Comparison of ENCODE assay signal across 25 mouse cellular contexts in genomic region chr2:161052175-161052574, GRCm38 (mm10). TPM values are rescaled to one million over a fixed set of nuclear protein-coding genes. Genes with fewer than 3 reads are reported as not detected.
A peak's percentile ranks its signal among the peaks of the same experiment; 100 is the strongest.
DNase-seq lines count a peak whose midpoint lies in the region; ATAC-seq and TF ChIP-seq lines count a peak whose summit lies in the region.
"Had no signal": no experiment of that assay in that cellular context is flagged by ENCODE, and none has a peak within 500 bp of the region (broad histone marks: within the 10 kb centered on the region; RNA-seq: fewer than 3 reads in every experiment).

No protein-coding gene starts in this region.

- H3K36me3 ChIP-seq in intestine, embryonic 15.5 days: 0 out of 2 replicates have a peak, but pooled peaks cover 2% of the 10 kb centered on the region
- 0 out of 2 replicates have a peak, but pooled peaks cover 6% of the 10 kb centered on the region for H3K36me3 ChIP-seq in intestine, postnatal 0 days (ENCODE audit: control insufficient read depth, insufficient read depth)
- no peaks in the 10 kb centered on the region for H3K36me3 ChIP-seq in stomach, embryonic 16.5 days (ENCODE audit: control insufficient read depth, insufficient read depth, low read length)
- peaks cover 28% of the 10 kb centered on the region for H3K36me3 ChIP-seq in kidney, embryonic 14.5 days (ENCODE audit: control insufficient read depth, insufficient read depth, low read length)
- peaks cover 32% of the 10 kb centered on the region for H3K36me3 ChIP-seq in heart, embryonic 12.5 days

- no peak overlapping the region for H3K4me2 ChIP-seq in intestine, embryonic 15.5 days (replicated peaks)
- H3K4me2 ChIP-seq in intestine, postnatal 0 days (replicated peaks; ENCODE audit: low read depth): no peak overlapping the region
- no peak overlapping the region for H3K4me2 ChIP-seq in stomach, embryonic 16.5 days (ENCODE audit: low read depth, low read length)
- no peak overlapping the region for H3K4me2 ChIP-seq in kidney, embryonic 14.5 days (replicated peaks; ENCODE audit: low read depth, low read length)
- H3K4me2 ChIP-seq in heart, embryonic 12.5 days: no peak overlapping the region
- H3K4me2 ChIP-seq: embryonic facial prominence, embryonic 12.5 days; forebrain, embryonic 12.5 days had no signal

- DNase-seq in yolk sac, embryonic 10.5 days (ENCODE audit: low spot score): peak; percentile 20
- DNase-seq in thymus, postnatal 0 days (ENCODE audit: low spot score): no peak
- DNase-seq: adrenal gland, adult 8-10 months; adrenal gland, postnatal 14 days; adrenal gland, postnatal 36 days; B cell, adult 2 months; cerebellum, adult 11-12 months; cerebellum, adult 2 months; cerebellum, adult 9-10 months; cerebellum, postnatal 10 days; cerebellum, postnatal 25 days had no signal

- peak; percentile 87 for ATAC-seq in intestine, embryonic 15.5 days
- ATAC-seq in intestine, postnatal 0 days: peak; percentile 86
- 0 out of 2 replicates have a peak, but pooled peaks have one; percentile 47 for ATAC-seq in stomach, embryonic 16.5 days (ENCODE audit: insufficient read depth, low FRiP score)
- no peak for ATAC-seq in kidney, embryonic 14.5 days (ENCODE audit: low FRiP score, low TSS enrichment)
- ATAC-seq in heart, embryonic 12.5 days (ENCODE audit: insufficient number of reproducible peaks, low FRiP score): no peak
- ATAC-seq: activated CD4-positive, CD25-positive, alpha-beta regulatory T cell, adult 4 months; CD4-positive, CD25-positive, alpha-beta regulatory T cell, adult 4 months; forebrain, embryonic 14.5 days; Patski had no signal

- H3K27ac ChIP-seq in intestine, embryonic 15.5 days: no peak overlapping the region
- H3K27ac ChIP-seq in intestine, postnatal 0 days (ENCODE audit: low read depth, low read length): no peak overlapping the region
- H3K27ac ChIP-seq in stomach, embryonic 16.5 days (ENCODE audit: low read length): no peak overlapping the region
- H3K27ac ChIP-seq in kidney, embryonic 14.5 days (ENCODE audit: low read depth, low read length): no peak overlapping the region
- H3K27ac ChIP-seq in heart, embryonic 12.5 days (ENCODE audit: poor library complexity, severe bottlenecking): no peak overlapping the region
- H3K27ac ChIP-seq: embryonic facial prominence, embryonic 10.5 days; embryonic facial prominence, embryonic 12.5 days; forebrain, embryonic 12.5 days had no signal

- no peak overlapping the region for H3K4me3 ChIP-seq in intestine, embryonic 15.5 days (replicated peaks)
- no peak overlapping the region for H3K4me3 ChIP-seq in intestine, postnatal 0 days (ENCODE audit: low read depth, low read length)
- no peak overlapping the region for H3K4me3 ChIP-seq in stomach, embryonic 16.5 days (replicated peaks; ENCODE audit: low read length)
- H3K4me3 ChIP-seq in kidney, embryonic 14.5 days (ENCODE audit: low read length): no peak overlapping the region
- no peak overlapping the region for H3K4me3 ChIP-seq in heart, embryonic 12.5 days
- H3K4me3 ChIP-seq: embryonic facial prominence, embryonic 10.5 days; embryonic facial prominence, embryonic 12.5 days; forebrain, embryonic 12.5 days had no signal

- H3K9ac ChIP-seq in intestine, embryonic 15.5 days: no peak overlapping the region
- no peak overlapping the region for H3K9ac ChIP-seq in intestine, postnatal 0 days (ENCODE audit: low read depth, low read length)
- no peak overlapping the region for H3K9ac ChIP-seq in stomach, embryonic 16.5 days (ENCODE audit: low read length)
- no peak overlapping the region for H3K9ac ChIP-seq in kidney, embryonic 14.5 days (ENCODE audit: low read depth, low read length)
- H3K9ac ChIP-seq in heart, embryonic 12.5 days: no peak overlapping the region
- H3K9ac ChIP-seq: embryonic facial prominence, embryonic 12.5 days; forebrain, embryonic 12.5 days had no signal

- WGBS in intestine, embryonic 15.5 days: 77% methylated on average over 5 of the region's 5 CpGs
- 39% methylated on average over 5 of the region's 5 CpGs for WGBS in intestine, postnatal 0 days
- WGBS in stomach, embryonic 16.5 days: 89% methylated on average over 5 of the region's 5 CpGs
- 99% methylated on average over 5 of the region's 5 CpGs for WGBS in kidney, embryonic 14.5 days
- WGBS in heart, embryonic 12.5 days: 94% methylated on average over 5 of the region's 5 CpGs

- TF ChIP-seq CTCF in intestine, postnatal 0 days (IDR thresholded peaks at IDR 0.05; ENCODE audit: low read depth): no peak

- H3K27me3 ChIP-seq in intestine, embryonic 15.5 days (replicated peaks): no peaks in the 10 kb centered on the region
- H3K27me3 ChIP-seq in intestine, postnatal 0 days (replicated peaks; ENCODE audit: control insufficient read depth, insufficient read depth, low read length): no peaks in the 10 kb centered on the region
- no peaks in the 10 kb centered on the region for H3K27me3 ChIP-seq in stomach, embryonic 16.5 days (ENCODE audit: control insufficient read depth, insufficient read depth, low read length)
- H3K27me3 ChIP-seq in kidney, embryonic 14.5 days (ENCODE audit: control insufficient read depth, insufficient read depth, low read length): no peaks in the 10 kb centered on the region
- no peaks in the 10 kb centered on the region for H3K27me3 ChIP-seq in heart, embryonic 12.5 days (replicated peaks)
- H3K27me3 ChIP-seq: CH12.LX; embryonic facial prominence, embryonic 12.5 days; forebrain, embryonic 12.5 days; Patski had no signal

- H3K9me3 ChIP-seq in intestine, embryonic 15.5 days: no peaks in the 10 kb centered on the region
- H3K9me3 ChIP-seq in intestine, postnatal 0 days (ENCODE audit: control insufficient read depth): no peaks in the 10 kb centered on the region
- H3K9me3 ChIP-seq in stomach, embryonic 16.5 days (replicated peaks; ENCODE audit: control insufficient read depth, low read length): no peaks in the 10 kb centered on the region
- H3K9me3 ChIP-seq in kidney, embryonic 14.5 days (ENCODE audit: control insufficient read depth, low read length): no peaks in the 10 kb centered on the region
- no peaks in the 10 kb centered on the region for H3K9me3 ChIP-seq in heart, embryonic 12.5 days (replicated peaks)
- H3K9me3 ChIP-seq: embryonic facial prominence, embryonic 10.5 days; embryonic facial prominence, embryonic 12.5 days; forebrain, embryonic 12.5 days; G1E had no signal

- no peaks in the 10 kb centered on the region for H3K4me1 ChIP-seq in intestine, embryonic 15.5 days (replicated peaks)
- no peaks in the 10 kb centered on the region for H3K4me1 ChIP-seq in intestine, postnatal 0 days (replicated peaks; ENCODE audit: control insufficient read depth, insufficient read depth, low read length)
- no peaks in the 10 kb centered on the region for H3K4me1 ChIP-seq in stomach, embryonic 16.5 days (ENCODE audit: control insufficient read depth, insufficient read depth, low read length)
- H3K4me1 ChIP-seq in kidney, embryonic 14.5 days (ENCODE audit: control insufficient read depth, insufficient read depth, low read length): 0 out of 2 replicates have a peak, but pooled peaks cover 4% of the 10 kb centered on the region
- H3K4me1 ChIP-seq in heart, embryonic 12.5 days (replicated peaks): no peaks in the 10 kb centered on the region
- H3K4me1 ChIP-seq: embryonic facial prominence, embryonic 10.5 days; embryonic facial prominence, embryonic 12.5 days; forebrain, embryonic 12.5 days had no signal

RNA-seq across cellular contexts. Expression of gene Chd6, which starts 56.7 kb away (rescaled TPM):
- polyA plus RNA-seq in intestine, embryonic 15.5 days (2015; fragmentation: Nextera tagmentation; extraction: Ambion mirVana): 20.8 and 21.1 TPM in 2 replicates
- polyA plus RNA-seq in intestine, postnatal 0 days (2015; fragmentation: Nextera tagmentation; extraction: Ambion mirVana): 8.7 and 10.1 TPM in 2 replicates
- polyA plus RNA-seq in stomach, embryonic 16.5 days (2015; fragmentation: Nextera tagmentation; extraction: Ambion mirVana): 25.0 and 28.1 TPM in 2 replicates
- polyA plus RNA-seq in kidney, embryonic 14.5 days (2014; fragmentation: Nextera tagmentation; extraction: Ambion mirVana): 37.7 and 41.4 TPM in 2 replicates
- polyA plus RNA-seq in heart, embryonic 12.5 days (2016; fragmentation: Nextera tagmentation; extraction: Ambion mirVana): 17.7 and 23.3 TPM in 2 replicates
- polyA plus RNA-seq in thymus, postnatal 0 days (2015; fragmentation: Nextera tagmentation; extraction: Ambion mirVana): 28.1 and 37.3 TPM in 2 replicates

Comparison
In these comparisons a context has a peak if more than half of its experiments do, and no peak if none do; other contexts are left out.
1. ATAC-seq: peak in intestine, embryonic 15.5 days (single experiment), intestine, postnatal 0 days (single experiment) and stomach, embryonic 16.5 days (single experiment); none in kidney, embryonic 14.5 days (single experiment) and heart, embryonic 12.5 days (single experiment).